Mouse (Mus musculus) embryonic fibroblast, embryonic 13.5 days (primary cell): ENCODE data around the gene Wdr81.

Experiments
- CTCF ChIP-seq: IDR thresholded peaks from 2 replicates; pipeline ENCODE4 v1.5.1; 2011; ENCODE audit warnings: mild to moderate bottlenecking, control low read depth, low read length, moderate library complexity, borderline replicate concordance; ENCODE audit not compliant: insufficient read depth
- POLR2A ChIP-seq: IDR thresholded peaks from 2 replicates; pipeline ENCODE4 v1.6.1; 2011; ENCODE audit warnings: low read depth, mild to moderate bottlenecking, control low read depth, low read length, moderate library complexity

DNA sequence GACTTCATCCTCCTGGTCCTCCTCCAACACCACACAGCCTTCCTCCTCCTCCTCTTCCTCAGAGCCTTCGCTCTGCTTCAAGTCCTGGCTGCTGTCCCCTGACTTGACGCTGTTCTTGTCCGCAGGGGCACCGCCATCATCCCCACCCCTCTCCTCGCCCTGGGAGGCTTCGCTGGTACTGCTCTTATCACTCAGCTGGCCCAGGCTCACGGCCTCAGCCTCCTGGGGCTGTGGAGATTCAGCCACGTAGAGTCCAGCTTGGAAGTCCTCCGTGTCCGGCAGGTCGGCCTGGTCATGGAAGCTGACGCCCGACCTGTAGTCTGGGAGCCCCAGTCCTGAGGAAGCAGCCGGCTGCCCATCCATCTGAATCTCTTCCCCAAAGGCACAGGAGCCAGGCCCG, 3.6 kb downstream of the Wdr81 start:
- no peak for TF ChIP-seq POLR2A
- no peak for TF ChIP-seq CTCF
